Mouse (Mus musculus) retina, postnatal 7 days (tissue): Measurements from ENCODE around the gene Tmem260.

Source experiments
- DNase-seq: peaks from one replicate; pipeline ENCODE4 v3.0.0-alpha.2; 2012; ENCODE audit warnings: low read depth, low spot score

Gene Tmem260

DNA sequence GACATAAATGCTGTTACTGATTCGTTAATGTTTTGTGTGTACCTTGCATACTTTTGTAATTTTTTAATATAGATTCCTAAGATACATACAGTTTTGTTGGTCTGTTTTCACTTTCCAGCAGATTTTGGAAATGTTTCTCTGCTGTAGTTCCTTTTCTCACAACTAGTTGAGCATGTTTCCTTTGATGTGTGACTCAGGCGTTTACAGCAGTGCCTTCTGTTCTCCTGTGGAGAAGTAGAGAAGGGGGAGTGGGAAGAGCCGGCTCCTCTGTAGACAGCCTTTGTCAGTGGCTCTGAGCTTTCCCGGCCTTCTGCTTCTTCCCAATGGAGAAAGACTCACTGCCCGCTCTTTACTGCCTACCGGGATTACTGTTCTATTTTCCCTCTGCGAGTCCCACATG is 35.7 kb downstream of the Tmem260 start:
- no peak for DNase-seq

DNA sequence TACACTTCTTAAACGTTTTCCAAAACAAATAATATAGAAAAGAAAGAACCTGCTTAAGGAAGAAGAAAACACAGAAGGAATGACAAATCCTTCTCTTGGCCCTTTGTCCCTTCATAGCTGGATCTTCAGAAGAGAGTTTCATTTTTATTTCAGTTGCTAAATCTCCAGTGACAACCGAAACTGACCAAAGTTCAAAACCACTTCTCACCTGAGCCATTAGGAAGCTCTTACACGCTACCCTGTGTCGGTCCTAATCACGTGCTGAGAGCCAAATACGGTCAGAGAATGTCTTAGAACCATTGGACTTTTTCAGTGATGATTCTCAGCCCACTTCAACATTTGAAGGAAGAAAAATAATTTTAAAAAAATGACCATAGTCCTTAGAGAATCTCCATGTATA is 36.8 kb downstream of the Tmem260 start:
- no peak for DNase-seq

DNA sequence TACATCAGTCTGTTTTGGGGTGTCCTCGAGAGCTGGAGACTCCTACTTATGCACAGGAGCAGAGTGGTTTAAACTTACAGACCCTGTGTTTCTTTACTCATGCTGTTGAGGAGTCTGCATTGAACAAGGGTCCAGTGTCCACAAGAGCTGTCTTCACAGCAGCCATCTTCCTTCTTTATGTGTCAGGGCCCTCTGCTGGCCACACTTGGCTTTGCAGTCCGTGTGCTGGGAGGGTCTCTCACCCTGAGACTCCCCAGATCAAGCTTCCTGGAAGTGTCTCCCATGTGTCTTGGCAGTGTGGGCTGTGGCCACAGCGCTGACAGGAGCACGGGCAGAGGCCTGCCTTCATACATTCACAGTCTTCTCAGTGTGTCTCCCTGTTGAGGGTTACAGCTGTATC is 48.0 kb downstream of the Tmem260 start:
- DNase-seq: peak; percentile 36

DNA sequence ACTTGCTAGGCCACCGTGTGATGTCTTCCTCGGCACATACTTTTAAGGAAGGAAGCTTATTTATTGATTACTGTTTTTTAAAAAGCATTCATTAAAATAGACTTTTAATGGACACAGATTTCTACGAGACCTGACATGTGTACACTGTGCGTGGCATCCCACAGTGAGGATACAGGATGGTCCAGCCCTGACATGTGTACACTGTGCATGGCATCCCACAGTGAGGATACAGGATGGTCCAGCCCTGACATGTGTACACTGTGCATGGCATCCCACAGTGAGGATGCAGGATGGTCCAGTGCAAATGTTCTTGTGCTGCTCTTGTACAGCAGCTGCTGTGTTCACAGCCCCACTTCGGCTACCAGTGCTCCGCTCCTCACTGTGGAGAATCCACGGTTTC is 56.6 kb downstream of the Tmem260 start:
- DNase-seq: no peak

DNA sequence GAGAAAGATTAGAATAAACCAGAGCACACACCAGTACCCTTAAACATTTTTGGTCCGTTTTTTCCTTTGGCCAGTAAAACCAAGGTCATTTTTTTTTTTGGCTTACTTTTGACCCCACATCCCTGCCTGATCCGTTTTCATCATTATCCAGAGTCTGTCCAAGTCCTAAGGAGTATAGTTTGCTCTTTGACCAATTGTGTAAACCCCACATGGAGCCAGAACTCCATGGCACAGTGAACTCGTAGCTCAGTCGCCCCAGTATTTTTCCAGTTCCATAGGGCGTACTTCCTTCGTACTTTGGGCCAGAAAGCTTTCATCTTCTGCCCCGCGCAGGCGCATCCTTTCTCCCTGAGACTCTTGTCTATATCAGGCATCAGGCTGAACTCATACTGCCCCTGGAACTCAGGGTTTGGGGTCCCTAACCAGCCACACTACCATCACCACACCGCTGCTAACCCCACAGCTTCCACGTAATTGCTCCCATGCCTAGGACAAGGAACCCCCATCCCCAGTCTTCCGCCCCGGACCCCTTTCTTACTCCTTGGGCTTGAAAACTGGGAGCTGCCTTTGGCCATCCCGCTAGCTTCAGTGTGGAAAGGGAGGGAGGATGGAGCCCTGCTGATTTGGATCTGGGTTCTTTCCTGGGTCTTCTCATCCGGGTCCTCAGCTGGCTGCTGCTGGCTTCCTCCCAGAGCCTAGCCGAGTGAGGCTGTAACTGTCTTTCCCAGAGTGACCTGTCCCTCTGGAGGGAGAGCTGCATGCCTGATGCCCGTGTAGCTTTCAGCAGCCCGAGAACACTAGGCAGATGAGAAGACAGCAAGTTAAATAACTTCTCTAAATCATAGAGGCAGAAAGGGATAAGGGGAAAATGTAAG is 58.0 kb downstream of the Tmem260 start:
- no peak for DNase-seq

DNA sequence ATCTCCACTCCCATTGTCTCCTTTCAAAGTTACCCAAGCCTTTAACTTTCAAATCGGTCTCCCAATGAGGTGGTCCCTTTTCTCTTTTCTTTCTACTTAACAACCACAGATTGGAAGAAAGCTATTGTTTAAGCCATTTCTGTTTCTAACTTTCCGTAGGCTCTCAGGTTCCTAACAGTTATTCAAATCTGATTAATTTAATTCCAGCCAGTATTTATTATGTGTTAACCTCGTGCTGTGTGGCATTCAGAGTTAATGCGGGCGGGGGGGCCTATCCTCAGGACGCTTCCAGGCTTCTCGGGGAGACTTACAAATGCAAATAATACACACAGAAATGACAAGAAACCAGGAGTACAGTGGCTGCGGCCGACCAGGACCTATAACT is 58.6 kb downstream of the Tmem260 start:
- no peak for DNase-seq

DNA sequence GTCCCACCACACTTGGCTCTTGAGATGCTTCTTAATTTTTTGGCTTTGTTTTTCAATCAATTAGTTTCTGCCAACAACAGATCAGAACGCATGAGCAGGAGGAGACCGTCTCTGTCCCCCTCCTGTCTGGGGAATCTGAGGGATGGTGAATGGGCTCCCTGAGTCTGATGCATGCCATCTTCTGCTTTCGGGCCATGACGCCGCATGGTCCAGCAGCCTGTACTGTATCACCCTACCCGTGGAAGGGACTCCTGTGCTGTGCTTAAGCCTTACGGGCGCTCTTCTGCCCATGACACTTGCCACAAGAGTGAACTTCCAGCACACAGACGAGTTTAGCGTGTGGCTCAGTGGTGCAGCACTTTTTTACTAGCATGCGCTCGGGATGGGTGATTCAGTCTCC is 59.7 kb downstream of the Tmem260 start:
- no peak for DNase-seq

DNA sequence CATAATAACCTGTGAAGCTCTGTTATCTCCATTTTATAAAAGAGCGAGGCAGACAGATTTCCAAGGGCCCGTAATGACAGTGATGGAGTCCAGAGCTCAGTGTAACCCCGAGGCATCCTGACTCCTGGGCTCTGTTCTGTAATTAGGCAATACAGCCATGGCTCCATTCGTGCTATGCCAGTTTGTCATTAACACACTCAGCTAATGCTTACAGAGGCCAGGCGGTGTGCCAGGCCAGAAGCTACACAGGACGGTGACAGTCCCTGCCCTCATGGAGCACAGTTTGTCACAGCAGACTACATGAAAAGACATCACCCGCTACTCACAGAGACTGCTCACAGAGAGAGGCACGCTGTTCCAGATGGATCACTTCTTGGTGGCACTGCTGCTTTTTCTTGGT is 61.5 kb downstream of the Tmem260 start:
- DNase-seq: no peak

DNA sequence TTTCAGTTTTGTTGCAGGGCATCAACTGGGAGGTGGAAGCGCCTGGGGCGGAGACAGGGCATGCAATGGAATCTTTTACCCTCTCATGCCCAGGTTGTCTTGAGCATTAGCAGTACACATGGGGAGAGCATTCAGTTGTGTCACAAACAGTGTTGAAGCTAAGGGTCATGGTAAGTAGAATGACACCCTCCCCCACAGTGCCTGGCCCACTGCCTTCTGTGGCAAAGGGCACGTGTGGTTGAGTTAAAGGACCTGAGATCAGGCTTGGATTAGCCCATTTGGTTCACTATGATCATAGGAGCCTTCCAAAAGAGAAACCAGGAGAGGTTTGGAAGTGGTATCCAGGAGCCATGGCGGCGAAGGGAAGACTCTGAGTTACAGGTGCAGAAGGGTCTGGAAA is 63.2 kb downstream of the Tmem260 start:
- DNase-seq: no peak

DNA sequence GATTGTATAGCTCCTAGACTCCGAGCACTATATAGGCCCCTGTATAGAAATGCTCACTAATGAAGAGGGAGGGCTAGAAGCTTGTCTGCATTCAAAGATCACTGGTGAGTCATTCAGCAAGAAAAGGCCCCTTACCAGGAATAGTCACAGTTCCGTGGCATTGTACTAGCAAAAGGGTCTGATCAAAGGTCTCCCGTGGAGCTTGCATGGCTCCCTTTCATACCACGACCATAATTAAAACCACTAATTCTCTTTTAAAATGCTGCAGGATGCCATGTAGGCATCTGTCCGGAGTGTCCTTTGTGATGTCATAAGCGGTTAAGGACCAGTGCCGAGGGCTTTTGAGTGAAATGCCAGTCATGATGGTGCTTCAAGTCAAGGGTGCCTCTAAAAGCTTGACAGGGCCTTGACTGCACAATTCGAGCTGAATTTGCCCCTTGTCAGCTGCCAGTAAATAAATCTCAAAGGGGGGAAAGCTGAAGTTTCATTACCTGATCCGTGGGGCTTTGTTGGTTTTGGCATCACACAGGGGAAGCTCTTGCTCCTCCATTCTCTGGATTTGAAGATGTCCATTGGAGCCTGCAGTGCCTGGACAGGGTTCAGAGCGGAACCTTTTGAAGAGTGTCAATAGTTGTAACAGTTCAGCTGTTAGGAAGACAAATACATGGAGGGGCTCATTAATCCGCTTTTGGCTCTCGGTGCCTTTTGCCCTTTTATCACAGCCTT is 67.3 kb downstream of the Tmem260 start:
- DNase-seq: no peak

DNA sequence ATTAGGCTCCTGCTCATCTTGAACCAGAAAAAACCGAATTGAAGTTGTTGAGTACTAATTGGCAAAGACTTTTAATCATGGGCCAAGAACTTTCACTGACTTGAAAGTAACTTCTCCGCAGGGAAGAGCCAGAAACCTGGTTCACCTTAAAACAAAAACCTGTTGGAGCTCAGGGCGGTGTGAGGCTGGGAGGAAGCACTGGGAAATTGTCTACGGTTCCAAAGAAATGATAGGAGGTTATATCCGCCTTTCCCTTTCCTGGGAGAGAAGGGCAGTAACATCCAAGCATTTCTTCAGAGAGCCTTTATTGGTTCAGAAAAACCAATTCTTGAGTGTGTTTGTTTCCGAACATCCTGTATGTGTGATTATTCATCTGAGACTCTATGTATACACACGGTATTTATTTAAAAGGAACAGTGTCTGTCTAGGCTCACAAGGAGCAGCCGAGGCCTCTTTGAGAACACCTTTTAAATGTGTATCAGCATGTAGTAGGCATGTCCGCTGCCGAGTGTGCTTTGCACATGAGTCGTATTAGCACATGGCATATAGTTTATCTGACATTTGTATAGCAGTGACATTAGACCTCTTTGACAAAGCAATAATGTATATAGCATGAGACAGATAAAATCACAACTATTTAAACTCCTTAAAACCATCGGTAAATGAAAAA is 68.0 kb downstream of the Tmem260 start:
- DNase-seq: no peak

DNA sequence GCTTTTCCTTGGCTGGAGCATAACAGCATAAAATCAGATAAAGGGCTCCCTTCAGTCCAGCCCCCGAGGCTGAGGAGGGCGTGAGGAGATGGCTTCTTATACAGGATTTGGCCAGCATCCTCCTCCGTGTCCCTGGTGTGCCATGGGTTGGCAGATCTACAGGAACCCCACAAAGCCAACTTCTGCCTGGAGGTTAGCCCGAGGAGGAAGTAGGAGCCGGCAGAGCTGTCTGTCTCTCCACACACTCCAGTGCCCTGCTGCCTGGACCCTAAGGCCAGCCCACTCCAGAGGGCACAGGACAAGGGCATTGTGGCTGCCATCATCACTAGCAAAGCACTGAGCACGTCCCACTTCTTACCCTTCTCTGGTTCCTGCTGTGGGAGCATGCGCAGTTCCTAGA is 68.7 kb downstream of the Tmem260 start:
- no peak for DNase-seq

DNA sequence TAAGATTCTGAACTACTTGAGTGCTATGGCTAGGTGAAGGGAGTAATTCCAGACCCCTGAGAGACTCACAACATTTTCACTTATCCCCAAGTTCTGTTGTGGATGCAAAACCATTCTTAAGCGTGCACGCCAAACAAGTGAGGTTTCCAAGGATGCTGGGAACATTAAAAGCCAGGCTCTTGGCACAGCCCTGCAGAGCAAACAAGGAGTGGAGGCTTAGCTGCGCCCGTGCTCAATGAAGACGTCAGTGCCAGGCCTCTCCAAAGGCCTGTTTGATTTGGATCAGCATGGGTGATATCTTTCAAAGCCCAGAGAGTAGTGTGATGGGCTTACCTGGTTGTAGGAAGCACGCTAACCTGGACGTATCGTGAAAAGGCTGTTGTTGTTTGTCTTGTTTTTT is 69.6 kb downstream of the Tmem260 start:
- no peak for DNase-seq

DNA sequence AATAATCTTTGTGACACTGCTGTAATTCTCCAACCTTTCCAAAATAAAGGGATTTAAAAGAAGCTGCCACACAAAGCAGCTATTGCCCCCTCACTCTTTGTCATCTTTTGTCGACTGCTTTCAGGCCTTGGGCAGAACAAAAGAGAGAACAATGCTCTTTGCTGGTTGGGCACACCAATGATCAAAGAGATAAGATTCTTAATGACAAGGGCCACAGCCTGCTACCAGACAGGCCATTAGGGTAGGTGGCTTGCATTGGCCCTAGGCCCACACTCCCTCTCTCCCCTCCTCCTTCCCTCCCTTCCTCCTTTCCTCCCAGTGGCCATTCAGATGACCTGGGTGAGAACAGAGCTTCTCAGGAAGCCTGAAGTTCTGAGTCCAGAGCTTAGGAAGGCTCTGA is 77.4 kb downstream of the Tmem260 start:
- no peak for DNase-seq

DNA sequence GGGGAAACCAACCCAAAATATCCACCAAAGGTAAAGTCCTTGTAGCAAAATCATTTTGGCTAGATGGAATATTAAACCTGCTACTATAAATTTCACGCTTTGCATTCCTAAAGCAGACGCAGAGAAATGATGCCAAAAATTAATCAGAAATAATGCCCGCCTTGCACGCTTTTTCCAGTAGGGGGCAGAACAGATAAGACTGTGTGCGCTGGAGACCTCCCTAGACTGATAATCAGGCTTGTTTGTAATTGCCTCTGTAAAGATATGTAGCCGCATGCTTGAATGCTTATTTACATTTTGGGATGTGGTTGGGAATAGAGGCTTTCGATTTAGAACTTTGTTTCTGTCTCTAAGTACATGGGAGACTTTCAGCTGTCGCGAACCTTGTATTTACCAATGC is 78.2 kb downstream of the Tmem260 start:
- DNase-seq: peak; percentile 45

DNA sequence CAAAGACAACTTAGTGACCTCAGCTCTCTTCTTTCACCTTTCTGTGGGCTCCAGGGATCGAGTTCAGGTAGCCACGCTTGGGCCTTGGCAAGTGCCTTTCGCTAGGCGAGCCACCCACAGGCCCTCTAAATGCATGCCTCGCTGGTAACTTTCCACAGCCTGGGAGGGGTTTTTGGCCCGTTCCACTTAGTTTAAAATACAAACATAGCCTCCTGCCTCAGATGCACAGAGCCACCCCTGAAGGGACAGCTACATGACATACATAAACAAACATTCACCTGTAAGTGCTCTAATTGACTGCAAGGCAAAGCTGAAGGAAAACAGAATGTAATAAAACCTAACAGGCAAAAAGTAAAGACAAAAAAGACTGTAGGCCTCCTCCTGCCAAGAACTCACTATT is 79.1 kb downstream of the Tmem260 start:
- no peak for DNase-seq

DNA sequence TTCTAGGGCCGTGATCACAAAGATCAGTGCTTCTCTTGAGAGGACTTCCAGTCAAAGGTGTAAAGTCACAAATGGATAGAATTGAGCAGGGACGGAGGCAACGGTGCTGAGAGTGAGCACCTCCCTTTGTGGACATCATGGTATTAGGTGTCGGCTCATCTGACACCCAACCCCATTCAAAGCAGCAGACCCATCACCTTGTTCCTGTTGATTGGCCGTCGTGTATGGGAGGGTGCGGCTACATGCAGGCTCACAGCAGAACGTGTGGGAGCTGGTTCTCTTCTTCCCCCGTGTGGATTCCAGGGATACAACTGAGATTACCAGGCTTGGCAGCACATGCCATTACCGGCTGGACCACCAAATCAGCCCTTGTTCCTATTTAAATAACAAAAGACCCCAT is 84.7 kb downstream of the Tmem260 start:
- no peak for DNase-seq

DNA sequence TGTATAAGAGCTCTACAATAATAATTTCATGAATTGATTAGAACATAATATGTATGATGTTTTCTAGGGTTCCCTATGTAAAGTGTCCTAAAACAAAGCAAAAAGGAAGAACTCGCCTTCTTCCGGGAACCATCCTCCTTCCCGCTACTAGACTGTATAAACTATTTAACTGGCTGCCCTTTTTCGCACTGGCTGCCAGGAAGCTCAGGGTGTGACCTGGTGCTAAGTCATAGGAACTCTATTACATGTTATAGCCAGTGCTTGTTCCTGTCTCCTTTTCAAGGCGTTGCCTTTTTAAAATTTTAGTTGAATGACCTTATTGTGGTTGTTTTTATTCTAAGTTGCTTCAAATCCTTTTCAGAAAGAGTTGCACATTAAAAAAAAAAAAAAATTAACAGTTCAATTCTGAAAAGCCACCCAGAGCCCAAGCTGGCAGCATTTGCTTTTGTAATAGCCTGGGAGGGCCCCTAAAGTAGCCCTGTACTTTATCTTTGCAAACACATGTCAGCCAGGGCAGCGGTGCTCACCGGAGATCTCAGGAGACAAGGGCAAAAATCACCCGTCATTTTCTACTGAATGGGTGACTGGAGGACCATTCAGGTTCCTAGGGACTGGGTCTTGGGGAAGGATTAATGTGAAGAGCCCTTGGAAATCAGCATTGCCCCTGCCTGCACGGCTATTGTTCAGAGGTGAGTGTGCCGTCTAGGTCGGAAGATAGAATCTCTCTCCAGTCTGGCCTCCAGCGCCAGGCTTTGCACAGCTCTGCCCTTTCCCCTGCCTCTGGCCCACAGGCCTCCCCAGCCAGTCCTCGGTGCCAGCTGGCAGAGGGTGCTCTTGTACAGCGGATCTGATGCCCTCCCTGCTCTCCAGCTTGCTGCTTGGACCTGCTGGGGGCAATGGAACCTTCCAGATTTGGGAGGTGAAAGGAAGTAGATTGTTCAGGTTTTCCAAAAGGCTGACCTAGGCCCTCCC is 92.2 kb downstream of the Tmem260 start:
- peak; percentile 43 for DNase-seq

DNA sequence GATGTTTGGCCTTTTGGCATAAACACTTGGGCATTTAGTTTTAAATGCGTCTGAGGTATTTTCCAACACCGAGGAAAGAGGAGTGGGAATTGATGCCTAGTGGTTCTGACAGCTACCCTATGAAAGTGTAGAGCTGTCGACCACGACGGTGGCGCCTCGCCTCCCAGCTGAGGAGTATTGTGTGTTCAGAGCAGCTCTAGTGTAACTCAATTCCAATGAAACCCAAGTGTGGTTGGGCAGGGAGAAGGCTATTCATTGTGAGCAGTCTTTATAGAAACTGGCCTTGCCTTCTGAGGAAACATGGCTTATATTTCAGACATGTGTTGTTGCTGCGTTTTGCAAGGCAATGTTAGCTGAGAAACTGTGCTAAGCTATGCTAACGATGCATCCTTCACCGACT is 99.2 kb downstream of the Tmem260 start:
- no peak for DNase-seq

DNA sequence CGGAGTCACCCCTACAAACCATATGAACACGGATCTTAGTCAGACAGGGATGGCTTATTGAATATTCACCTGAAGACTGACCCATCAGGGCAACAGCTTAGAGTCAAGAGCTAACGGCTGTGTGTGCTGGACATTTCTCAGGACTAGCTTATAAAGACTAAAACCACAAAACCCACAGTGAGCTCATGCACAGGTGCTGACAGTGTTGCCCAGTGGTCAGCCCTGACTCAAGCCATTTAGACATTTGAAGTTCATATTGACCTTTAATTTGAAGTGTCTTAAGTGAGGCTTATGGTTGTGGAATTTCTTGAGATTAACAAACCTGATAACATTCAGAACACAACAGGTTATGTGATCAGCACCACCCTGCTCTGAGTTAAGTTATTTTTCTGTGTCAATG is 100.1 kb downstream of the Tmem260 start:
- no peak for DNase-seq

DNA sequence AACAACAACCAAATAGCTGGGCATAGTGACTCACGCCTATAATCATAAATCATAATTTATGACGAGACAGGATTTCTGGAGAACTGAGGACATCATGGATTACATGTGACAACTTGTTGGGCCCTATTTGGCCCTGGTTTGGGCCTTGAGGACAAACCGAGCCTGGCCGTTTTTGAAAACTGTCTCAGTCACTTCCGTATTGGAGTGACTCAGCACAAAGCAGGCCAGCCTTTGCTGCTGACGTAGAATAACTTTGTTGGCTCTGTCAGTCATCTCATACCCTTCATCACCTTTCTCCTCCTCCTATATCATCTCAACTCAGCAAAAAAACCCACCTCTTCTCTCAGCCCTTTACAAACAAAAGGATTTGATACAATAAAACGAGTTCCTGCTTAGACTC is 103.8 kb downstream of the Tmem260 start:
- no peak for DNase-seq

DNA sequence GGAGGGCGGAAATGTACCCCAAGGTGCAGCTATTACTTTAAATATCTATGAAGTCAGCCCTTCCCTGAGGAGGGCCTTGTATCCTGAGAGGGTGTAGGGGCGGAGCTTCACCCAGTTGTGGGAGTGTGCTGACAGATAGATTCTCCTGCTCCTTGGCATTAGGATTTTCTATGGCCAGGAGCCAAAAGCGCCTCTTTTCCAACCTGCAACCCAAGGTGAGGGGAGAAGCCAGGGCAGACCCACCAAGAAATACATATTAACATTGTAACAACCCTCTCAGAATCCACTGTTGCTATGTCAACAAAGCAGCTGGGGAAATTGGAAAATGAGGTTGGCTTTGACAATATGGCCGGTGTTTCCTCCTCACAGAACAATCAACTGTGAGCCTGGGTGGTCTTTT is 107.3 kb downstream of the Tmem260 start:
- DNase-seq: no peak
